Mouse (Mus musculus) kidney, embryonic 16.5 days (tissue): ENCODE measurements at regions not wholly inside any gene's neighbourhood (a gene's known extent, or its start where the extent isn't known, plus 50 kb on each side); places are given as distances from the start of the nearest gene placed in this dataset.

Experiments
- ATAC-seq: fragments of 200-750 bp; cut with Nextera tagmentation; 2 replicates; pipeline ENCODE4 v1.8.0; 2017; ENCODE audit warnings: moderate TSS enrichment; ENCODE audit not compliant: low FRiP score, low TSS enrichment
- H3K27ac ChIP-seq: fragments of 300-500 bp; sonication (generic); 2 replicates; pipeline ENCODE4 v1.5.1; 2014; ENCODE audit warnings: low read length
- H3K27me3 ChIP-seq: fragments of 300-500 bp; sonication (generic); 2 replicates; pipeline ENCODE4 v1.6.1; 2014; ENCODE audit warnings: low read length, control low read depth, mixed read lengths; ENCODE audit not compliant: insufficient read depth
- H3K36me3 ChIP-seq: fragments of 300-500 bp; sonication (generic); 2 replicates; pipeline ENCODE4 v1.6.1; 2014; ENCODE audit warnings: low read length, control low read depth, mixed read lengths; ENCODE audit not compliant: insufficient read depth
- H3K4me1 ChIP-seq: fragments of 300-500 bp; sonication (generic); 2 replicates; pipeline ENCODE4 v1.6.1; 2014; ENCODE audit warnings: low read length, control low read depth, mixed read lengths; ENCODE audit not compliant: insufficient read depth
- H3K4me2 ChIP-seq: fragments of 300-500 bp; sonication (generic); replicated peaks from 2 replicates; pipeline ENCODE4 v1.6.1; 2014; ENCODE audit warnings: low read depth, low read length
- H3K4me3 ChIP-seq: fragments of 300-500 bp; sonication (generic); 2 replicates; pipeline ENCODE4 v1.5.1; 2014; ENCODE audit warnings: mild to moderate bottlenecking, low read length
- H3K9ac ChIP-seq: fragments of 300-500 bp; sonication (generic); replicated peaks from 2 replicates; pipeline ENCODE4 v1.6.1; 2014; ENCODE audit warnings: low read length
- H3K9me3 ChIP-seq: fragments of 300-500 bp; sonication (generic); 2 replicates; pipeline ENCODE4 v1.6.1; 2016; ENCODE audit warnings: low read length, control low read depth
- WGBS: fragments of 180-500 bp; shearing (Covaris S2); extraction: QIAGEN DNeasy Blood & Tissue Kit; methylation state at CpG from one replicate; pipeline ENCODE4 v1.1.7; 2014; 5-methylcytosine and 5-hydroxymethylcytosine counted together

DNA sequence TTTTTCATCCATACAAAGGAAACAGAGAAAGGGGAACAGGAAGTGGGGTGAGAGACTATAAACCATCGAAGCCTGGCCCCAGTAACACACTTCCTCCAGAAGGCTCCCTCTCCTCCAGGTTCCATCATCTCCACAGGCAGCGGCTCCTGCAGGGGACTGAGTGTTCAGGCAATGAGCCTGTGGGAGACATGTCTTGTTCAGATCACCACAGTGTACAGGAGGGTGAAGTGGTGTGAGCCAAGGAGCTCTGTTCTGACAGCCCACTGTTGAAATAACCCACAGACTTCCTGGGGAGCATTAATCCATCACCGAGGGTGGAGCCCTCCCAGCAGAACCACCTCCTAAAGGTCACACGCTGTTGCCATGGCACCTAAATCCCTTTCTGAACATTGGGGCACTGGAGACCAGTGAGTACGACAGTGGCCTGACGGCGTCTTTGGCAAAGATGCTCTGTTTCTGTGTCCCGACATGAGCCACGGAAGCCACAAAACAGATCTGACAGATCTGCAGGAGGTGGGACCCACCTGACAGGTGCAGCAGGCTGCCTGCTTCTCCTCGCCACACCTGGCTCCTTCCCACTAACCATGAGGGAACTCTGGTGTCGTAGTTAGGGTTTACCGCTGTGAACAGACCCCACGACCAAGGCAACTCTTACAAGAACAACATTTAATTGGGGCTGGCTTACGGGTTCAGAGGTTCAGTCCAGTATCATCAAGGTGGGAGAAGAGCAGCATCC is 60.9 kb downstream of the Psmg1 start:
- no peak overlapping the region for H3K4me2 ChIP-seq
- H3K4me1 ChIP-seq = 0 out of 2 replicates have a peak, but pooled peaks cover 15% of the 10 kb centered on the region
- WGBS = 72% methylated on average over 14 of the region's 14 CpGs
- H3K27ac ChIP-seq = no peak overlapping the region; the same call in 1 of the 2 replicates
- H3K36me3 ChIP-seq = no peaks in the 10 kb centered on the region
- no peak overlapping the region for H3K4me3 ChIP-seq
- no peaks in the 10 kb centered on the region for H3K27me3 ChIP-seq
- no peak overlapping the region for H3K9ac ChIP-seq
- ATAC-seq = no peak
- H3K9me3 ChIP-seq = no peaks in the 10 kb centered on the region

DNA sequence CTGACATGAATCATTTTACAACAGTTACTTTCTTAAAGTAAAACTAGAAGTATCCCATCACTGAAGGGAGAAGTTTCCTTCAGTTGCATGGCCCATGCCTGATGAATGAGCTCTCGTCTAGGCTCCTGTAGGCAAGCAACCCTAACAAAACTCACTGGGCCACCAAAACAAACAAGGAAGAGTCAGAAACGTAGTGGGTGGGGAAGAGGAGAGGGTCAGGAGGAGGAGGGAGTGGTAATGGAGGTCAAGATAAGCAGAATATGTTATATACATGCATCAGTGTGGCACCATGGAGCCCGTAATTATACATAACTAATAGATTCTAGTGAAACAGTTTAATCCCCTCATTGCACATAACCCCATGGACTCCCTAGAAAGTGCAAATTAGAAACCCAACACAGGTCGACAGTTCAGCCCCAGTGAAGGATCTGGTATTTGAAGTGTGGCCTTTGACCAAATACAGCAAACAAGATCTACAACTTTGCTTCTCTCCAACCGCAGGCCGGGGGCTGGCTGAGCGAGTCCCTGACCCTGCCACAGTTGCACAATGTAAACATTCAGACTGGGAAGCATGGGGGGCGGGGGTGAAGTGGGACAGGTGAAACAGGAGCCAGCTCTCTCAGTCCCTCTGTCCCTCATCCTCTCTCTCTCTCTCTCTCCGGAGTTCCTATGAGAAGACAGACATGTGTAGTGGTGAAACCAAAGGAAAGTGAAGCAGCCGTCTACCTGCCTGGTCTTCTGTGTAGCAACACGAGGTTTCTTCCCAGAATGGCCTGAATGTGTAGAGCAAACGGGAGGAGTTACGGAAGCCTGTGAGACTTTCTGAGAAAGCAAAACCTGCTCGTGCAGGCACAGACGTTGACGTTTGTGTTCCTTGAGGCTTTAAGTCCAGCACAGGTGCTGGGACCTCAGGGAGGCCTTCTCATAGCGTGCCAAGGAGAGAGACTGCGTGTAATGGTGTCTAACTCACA is 62.2 kb downstream of the Psmg1 start:
- Histone ChIP-seq H3K9ac (no peak overlapping the region), H3K4me2 (no peak overlapping the region), H3K36me3 (no peaks in the 10 kb centered on the region), H3K27ac (peak overlapping the region; percentile 22; the same call in 1 of the 2 replicates), H3K4me1 (0 out of 2 replicates have a peak, but pooled peaks cover 19% of the 10 kb centered on the region), H3K4me3 (no peak overlapping the region), H3K27me3 (no peaks in the 10 kb centered on the region), H3K9me3 (no peaks in the 10 kb centered on the region)
- peak; percentile 54; the same call in 1 of the 2 replicates for ATAC-seq
- 38% methylated on average over 18 of the region's 18 CpGs for WGBS

DNA sequence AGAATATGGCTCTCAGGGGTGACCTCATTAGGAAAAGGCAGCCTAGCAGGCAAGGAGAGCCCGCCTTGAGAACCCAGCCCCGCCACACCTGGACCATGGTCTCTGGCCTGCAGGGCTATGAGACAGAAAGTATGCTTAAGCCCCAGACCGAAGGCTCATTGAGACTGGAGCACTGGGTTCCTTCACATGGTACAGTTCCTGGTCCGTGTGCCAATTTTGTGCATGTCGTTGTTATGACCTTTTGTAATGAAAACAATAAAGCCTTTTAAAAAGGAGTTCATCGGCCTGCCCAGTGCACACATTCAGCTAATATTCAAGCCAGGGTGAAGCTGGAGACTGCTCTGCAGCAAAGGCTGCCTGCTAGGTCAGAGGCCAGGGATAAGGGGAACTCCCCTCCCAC is 64.2 kb downstream of the Psmg1 start:
- Histone ChIP-seq H3K4me2 (no peak overlapping the region), H3K27ac (no peak overlapping the region)

DNA sequence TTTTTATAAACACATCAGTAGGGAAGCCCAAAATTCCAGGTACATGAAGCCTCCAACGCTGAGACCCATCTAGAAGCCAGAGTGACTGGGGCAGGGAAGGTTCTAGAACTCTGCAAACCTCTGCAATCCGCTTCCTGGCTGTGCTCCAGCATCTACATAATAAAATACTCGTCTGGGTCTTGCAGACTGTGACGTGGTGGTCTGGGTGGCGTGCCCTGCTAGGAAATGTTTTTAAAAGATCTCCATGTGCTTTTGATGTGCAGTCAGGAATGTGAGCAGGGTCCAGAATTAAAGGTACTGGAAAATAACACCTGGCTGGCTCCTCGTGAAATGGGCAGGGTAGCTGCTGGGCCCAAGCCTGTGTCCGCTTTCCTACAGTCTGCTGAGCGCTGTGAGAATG is 66.0 kb downstream of the Psmg1 start:
- Histone ChIP-seq H3K4me1 (0 out of 2 replicates have a peak, but pooled peaks cover 16% of the 10 kb centered on the region), H3K9me3 (no peaks in the 10 kb centered on the region), H3K9ac (no peak overlapping the region), H3K27me3 (no peaks in the 10 kb centered on the region), H3K4me3 (no peak overlapping the region), H3K27ac (no peak overlapping the region), H3K4me2 (no peak overlapping the region), H3K36me3 (no peaks in the 10 kb centered on the region)
- ATAC-seq = no peak
- WGBS = 51% methylated on average over 8 of the region's 8 CpGs

More for the DNA sequence above, 64.2 kb downstream of the Psmg1 start:
- Histone ChIP-seq H3K9me3 (no peaks in the 10 kb centered on the region), H3K27me3 (no peaks in the 10 kb centered on the region), H3K4me3 (no peak overlapping the region), H3K9ac (no peak overlapping the region), H3K36me3 (no peaks in the 10 kb centered on the region), H3K4me1 (0 out of 2 replicates have a peak, but pooled peaks cover 19% of the 10 kb centered on the region)
- 76% methylated on average over 6 of the region's 6 CpGs for WGBS
- ATAC-seq = no peak

DNA sequence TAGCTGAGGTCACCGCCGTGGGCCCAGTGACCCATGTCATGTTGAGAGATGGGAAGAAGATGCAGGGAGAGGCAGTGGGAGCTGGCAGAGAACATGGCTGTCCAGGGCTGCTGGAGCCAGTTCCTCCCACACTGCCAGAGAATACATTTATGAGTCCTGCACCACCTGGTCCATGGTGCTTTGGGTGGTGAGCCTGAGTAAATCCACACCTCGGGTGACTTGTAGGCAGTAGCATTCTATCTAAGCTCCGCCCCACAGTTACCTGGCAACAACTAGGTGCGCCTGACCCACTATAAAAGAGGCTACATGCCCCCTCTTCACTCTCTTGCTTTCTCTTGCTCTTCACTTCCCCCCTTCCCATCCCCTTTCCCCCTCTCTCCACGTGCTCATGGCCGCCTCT is 66.8 kb downstream of the Psmg1 start:
- WGBS = 76% methylated on average over 7 of the region's 7 CpGs
- H3K4me2 ChIP-seq = no peak overlapping the region
- H3K4me1 ChIP-seq = 0 out of 2 replicates have a peak, but pooled peaks cover 10% of the 10 kb centered on the region
- H3K27me3 ChIP-seq = no peaks in the 10 kb centered on the region
- no peaks in the 10 kb centered on the region for H3K9me3 ChIP-seq
- no peak overlapping the region for H3K4me3 ChIP-seq
- ATAC-seq = no peak
- no peak overlapping the region for H3K27ac ChIP-seq
- H3K36me3 ChIP-seq = no peaks in the 10 kb centered on the region
- no peak overlapping the region for H3K9ac ChIP-seq

DNA sequence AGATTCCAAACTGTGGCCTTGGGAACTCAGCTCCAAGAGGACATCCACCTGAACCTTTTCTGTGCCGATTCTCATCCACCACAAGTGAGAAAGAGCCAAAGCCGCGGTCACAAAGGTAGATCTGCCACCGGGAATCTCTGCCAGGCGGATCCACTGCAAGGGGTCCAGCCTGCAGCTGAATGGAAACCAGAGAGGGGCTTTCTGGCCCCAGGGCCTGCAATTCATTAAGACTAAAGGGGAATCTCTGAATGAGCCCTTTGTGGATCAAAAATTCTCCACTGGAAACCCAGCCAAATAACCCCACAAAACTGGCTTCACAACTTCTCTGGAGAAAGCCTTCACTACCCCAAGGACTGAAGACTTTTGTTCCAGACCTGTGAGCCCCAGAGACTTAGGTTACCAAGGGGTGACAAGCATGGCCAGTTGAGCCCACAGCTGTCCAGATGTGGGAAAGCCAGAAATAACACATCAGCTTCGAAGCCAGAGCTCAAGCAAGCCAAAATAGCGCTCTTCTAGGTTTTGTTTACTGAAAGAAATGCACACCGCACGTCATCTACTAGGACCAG is 68.3 kb downstream of the Psmg1 start:
- Histone ChIP-seq H3K4me3 (no peak overlapping the region), H3K9me3 (no peaks in the 10 kb centered on the region), H3K4me2 (no peak overlapping the region), H3K36me3 (no peaks in the 10 kb centered on the region), H3K4me1 (0 out of 2 replicates have a peak, but pooled peaks cover 5% of the 10 kb centered on the region), H3K27ac (0 out of 2 replicates have a peak overlapping the region, but pooled peaks have one; percentile 58), H3K27me3 (no peaks in the 10 kb centered on the region), H3K9ac (no peak overlapping the region)
- ATAC-seq = no peak
- 71% methylated on average over 9 of the region's 9 CpGs for WGBS

DNA sequence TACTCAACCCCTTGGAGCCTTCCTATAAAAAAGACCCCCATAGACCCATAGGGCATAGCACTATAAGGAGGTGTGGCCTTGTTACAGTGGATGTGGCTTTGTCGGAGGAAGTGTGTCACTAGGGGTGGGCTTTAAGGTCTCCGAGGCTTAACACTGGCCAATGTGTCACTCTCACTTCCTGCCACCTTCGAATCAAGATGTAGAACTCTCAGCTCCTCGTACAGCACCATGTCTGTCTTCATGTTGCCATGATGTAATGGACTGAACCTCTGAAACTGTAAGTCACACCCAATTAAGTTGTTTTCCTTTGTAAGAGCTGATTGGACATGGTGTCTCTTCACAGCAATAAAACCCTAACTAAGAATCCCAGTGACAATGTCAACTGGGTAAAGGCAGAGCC is 69.6 kb downstream of the Psmg1 start:
- no peaks in the 10 kb centered on the region for H3K36me3 ChIP-seq
- no peak overlapping the region for H3K9ac ChIP-seq
- no peak overlapping the region for H3K27ac ChIP-seq
- no peak overlapping the region for H3K4me3 ChIP-seq
- no peaks in the 10 kb centered on the region for H3K27me3 ChIP-seq
- WGBS = 67% methylated on average over 4 of the region's 4 CpGs
- 0 out of 2 replicates have a peak, but pooled peaks cover 5% of the 10 kb centered on the region for H3K4me1 ChIP-seq
- no peak overlapping the region for H3K4me2 ChIP-seq
- ATAC-seq = no peak
- no peaks in the 10 kb centered on the region for H3K9me3 ChIP-seq

DNA sequence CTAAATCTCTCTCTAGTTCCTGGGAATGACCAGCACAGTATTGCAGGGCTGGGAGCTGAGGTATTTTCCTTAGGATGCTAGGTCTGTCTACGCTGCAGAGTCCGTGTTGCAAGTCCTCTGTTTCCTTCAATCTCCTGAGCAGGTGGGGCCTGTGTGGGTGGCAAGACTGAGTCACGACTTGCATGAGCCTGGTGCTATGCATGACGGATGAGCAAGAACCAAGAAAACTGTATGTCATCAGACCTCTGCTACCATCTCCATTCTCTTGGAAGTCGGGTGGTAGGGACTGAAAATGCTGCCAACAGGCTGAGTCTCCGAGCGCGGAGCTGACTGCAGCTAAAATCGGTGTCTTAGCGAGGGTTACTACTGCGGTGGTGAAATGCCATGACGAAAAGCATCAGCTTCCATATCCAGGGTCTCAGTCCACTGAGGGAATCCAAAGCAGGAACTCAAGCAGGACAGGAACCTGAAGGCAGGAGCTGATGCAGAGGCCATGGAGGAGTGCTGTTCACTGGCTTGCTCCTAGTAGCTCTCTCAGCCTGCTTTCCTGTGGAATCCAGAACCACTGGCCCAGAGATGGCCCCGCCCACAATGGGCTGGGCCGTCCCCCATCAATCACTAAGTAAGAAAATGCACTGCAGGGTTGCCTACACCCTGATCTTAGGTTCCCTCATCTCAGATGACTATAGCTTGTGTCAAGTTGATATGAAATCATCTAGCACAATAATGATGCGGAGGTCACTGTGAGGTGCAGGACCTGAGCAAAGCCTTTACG is 71.9 kb downstream of the Psmg1 start:
- Histone ChIP-seq H3K4me3 (no peak overlapping the region), H3K36me3 (no peaks in the 10 kb centered on the region), H3K27me3 (no peaks in the 10 kb centered on the region), H3K9me3 (no peaks in the 10 kb centered on the region), H3K4me2 (no peak overlapping the region), H3K4me1 (no peaks in the 10 kb centered on the region), H3K27ac (no peak overlapping the region), H3K9ac (no peak overlapping the region)
- no peak for ATAC-seq
- 91% methylated on average over 16 of the region's 16 CpGs for WGBS
